Mouse (Mus musculus) heart, adult 10 weeks (tissue): Measurements from ENCODE around the gene Pacs1. TPM values are rescaled to one million over a fixed set of nuclear protein-coding genes. Genes with fewer than 3 reads are reported as not detected.

Source experiments
- polyA plus RNA-seq: library from polyadenylated mRNA; stranded (reverse); fragments of 350-450 nt; fragmentation: Illumina TruSeq; extraction: RNeasy Lipid Tissue Mini Kit (QIAGEN cat#74804); gene quantifications from one replicate; pipeline ENCODE4 v1.2.3, GENCODE M21; 2014; ENCODE audit warnings: low read depth, low replicate concordance

Gene Pacs1
- polyA plus RNA-seq: 19.3 TPM

GRCm38 (mm10) chr19:5272801-5273733 is at the start of gene Pacs1:
Gene Pacs1, minus strand, starts transcription at chr19:5273119.

DNA sequence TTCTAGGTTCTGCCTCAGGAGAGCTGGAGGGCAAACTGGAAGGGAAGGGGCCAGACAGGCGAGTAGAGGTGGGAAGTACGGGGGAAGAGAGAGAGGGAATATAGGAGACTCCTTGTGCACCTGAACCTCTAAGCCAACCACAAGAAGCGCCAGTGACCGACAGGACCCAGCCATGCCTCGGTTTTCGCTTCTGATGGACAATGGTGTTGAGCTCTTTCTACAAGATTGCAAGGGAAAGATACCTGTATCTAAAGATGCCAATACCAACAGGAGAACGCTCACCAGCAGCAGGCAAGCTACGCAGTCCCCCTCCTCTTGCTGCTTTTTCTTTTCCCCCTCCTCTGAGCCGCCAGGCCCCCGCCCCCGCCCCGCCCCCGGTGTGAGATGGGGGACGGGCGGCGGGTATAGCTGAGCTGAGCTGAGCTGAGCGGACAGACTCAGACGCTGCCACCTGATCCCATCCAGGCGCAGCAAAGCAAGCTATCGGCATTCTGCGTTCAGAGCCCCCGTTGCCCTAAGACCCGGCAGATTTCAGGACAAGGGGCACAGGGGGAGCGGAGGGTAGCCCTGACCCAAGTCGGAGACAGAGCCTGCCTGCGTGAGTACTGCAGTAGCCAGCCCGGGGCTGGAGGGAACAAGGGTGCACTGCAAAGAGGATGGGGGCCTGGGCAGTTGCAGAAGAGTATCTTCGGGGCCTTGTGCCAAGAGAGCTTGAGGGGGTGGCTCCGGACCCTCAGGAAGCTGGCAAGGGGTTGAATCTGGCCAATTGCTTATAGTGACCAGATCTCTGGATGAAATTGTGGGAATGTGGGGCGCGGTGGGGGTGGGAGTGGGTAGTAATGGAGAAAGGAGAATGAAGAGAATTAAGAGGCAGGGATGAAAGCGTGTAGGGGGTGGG is 25.2 kb upstream of the Pacs1 start, which contains the start of gene Gal3st3:
Gene Gal3st3 (plus strand): TSS at position 429 of the 898 bp plus-strand sequence.

DNA sequence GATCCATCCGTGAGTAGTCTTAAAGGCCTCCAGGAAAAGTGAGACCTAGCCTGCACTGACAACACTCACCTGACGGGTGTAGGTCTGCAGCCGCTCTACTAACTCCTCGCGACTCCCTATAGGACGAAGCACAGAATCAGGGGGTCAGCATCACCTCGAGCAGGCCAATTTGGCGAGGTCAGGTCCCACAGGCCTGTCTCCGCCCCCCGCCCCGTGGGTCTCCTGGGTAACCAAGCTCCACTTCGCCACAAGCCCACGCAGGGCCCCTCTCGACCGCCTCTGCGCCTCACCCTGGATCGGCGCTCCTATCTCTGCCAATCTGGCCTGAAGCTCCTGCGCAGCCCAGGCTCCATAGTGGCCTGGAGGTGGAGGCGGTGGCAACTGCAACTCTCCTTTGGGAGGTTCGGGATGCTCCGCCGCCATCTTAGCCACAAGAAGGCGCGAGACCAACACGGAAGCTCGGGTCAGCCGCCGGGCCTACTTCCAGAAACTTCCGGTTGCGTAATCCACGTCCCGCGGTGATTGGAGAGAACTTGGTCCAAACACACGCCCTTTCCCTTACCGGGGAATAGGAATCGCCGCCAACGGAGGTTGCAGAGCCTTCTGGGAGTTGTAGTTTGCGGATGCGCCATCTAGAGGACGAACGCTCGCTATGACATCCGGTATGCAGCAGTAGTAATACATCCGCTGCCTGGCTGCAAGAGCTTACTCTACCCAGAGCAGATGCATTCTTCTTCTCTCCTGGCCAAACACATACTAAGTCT is 22.2 kb upstream of the Pacs1 start, which contains the start of gene Sf3b2:
Gene Sf3b2 (minus strand): TSS at position 484 of the 764 bp plus-strand sequence.

DNA sequence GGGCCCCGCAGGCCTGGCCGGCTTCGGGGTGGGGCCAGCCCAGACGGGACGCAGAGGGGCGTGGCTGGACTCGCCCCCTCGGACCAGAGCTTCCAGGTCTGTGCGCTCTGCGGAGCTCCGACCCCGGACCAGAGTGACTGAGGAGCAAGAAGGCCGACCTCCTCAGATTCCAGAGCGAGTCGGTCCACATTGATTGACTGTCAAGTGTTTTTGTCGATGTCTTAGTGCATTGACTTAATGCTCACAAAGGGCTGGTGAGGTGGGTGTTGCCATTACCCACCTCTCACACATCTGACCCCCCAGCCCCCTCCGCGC is 154.6 kb downstream of the Pacs1 start, which contains the start of gene Klc2:
Gene Klc2 (minus strand): TSS at position 177 of the 315 bp plus-strand sequence.

DNA sequence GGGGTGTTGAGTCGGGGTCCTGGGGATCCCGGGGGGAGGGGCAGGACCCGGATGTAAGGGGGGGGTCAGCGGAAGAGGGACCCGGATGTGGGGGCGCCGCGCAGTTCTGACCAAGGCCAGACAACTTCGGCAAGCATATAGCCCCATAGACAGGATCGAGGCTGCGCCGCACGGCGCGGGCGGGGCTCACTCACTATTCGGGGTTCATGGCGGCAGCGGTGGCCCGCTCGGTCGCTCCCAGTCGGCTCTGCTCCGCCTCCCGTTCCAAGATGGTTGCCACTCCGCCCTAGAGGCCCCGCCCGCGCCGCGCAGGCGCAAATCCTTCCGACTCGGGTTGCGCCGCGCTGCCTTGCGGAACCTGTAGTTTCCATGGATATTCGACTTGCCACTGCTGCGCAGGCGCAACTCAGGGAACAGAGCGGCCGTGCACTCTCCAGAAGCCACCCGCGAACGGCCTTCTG is 166.2 kb downstream of the Pacs1 start, which contains the start of gene Rab1b:
Gene Rab1b (minus strand): TSS at position 342 of the 461 bp plus-strand sequence.

DNA sequence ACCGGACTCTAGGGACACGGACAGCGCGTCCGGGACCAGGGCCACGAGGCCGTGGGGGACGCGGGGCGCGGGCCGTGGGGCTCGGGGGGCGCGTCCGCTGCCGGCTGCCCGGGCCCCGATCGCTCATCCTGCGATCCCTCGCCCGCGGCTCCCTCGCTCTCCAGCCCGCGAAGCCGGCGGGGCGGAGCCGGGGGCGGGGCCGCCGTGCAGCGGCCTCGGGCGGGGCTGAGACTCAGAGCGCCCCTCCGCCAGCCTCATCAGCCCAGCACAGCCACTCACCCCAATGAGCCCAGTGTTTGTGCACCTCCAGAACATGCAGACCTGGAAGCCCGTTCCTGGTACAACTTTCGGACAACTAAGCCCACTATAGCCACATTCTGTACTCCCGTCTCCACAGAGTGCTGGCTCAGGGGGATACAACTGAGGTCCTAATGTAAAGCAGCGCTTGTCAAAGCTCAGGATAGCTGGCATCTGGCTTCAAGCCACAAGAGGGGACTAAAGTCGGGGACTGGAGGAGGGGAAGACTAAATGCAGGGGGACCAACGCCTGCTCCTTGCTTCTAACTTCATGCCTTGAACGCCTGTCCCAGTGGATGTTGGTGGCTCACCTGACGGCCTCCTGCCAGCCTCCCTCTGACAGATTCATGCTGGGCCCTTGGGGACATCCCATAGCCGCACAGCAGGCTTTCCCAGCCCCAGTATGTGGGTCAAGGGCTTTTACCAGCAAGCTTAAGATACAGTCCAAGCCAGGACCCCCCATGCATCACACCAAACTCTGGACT is 174.4 kb downstream of the Pacs1 start, which contains the start of gene Cnih2:
Gene Cnih2 (minus strand): TSS at position 159 of the 781 bp plus-strand sequence.

DNA sequence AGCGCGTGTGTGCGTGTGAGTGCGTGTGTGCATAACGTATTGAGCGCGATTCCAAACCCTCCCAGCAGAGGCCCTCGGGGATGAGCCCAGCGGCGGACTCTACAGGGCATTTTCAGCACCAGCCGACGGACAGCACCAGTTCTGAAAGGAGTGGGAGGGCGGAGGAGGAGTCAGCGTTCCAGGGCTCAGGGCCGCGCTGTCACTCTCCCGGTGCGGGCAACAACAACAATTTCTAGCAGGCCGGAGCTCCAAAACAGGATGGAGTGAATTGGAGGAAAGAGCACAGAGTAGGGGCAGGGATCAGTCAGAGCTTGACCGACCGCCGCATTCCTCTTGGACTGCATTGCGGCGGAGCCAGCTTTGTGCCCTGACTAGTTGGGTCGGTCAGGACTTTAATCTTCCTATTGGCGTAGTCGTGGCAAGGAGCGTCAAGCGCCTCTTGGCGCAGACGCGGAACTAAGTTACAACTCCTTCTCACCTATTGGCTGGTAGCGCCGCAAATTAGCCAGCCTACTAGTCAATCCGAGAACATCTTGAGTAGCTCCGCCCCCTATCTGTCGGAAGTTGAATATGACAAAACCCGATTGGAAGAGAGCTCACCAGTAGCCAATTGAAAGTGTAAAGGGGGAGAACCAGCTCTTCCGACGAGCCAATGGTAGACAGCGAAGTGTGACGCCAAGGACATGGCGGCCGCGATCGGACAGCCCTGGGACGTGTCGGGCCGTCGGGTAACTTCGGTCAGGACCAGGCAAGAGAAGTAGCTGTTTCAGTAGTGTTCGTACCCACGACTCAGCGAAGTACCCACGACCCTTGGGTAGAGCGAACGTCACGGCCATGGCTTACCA is 184.8 kb downstream of the Pacs1 start, which contains the start of gene Yif1a:
Gene Yif1a (plus strand): TSS at position 655 of the 845 bp plus-strand sequence.

DNA sequence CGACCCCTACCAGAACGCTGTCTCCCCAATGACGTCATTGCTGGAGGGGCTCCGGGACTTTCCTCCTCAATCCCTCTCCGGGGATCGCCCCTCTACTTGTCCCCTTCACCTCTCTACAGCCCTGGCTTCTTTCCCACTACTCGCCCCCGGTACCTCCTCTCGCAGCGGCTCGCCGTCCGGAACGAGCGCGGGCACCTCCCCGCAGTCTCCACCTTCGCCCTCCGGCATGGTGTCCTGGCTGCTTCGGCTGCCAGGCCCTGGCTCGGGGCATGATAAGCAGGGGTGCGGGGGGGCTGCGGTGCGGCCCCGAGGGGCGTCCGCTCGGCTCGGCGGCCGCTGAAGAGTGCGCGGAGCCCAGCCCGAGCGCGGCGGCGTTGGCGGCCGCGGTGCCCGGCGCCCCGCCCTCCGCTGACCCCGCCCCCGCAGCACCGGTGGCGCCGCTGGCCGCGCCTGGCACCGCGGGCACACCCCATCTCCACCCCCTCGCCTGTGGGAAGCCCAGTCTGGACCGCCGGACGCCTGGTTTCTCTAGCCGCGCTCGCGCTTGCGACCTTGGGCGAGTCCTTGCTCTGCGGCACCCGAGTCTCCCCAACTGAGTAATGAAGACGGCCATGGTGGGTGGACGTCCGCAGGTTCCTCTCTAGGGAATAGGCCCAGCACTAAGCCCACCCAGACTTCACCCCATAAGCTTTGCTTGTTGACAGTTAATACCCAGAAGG is 187.6 kb downstream of the Pacs1 start, which contains the start of gene Tmem151a:
Gene Tmem151a (minus strand): TSS at position 387 of the 719 bp plus-strand sequence.

Other genes with a start within 250 kb of the Pacs1 start
- gene Slc29a2, start 249.3 kb downstream of the Pacs1 start, polyA plus RNA-seq: 14.6 TPM
- gene B4gat1, start 234.3 kb downstream of the Pacs1 start, polyA plus RNA-seq: 42.6 TPM
- gene AC124502.3, start 234.2 kb downstream of the Pacs1 start, polyA plus RNA-seq: 1.0 TPM
- gene Brms1, start 231.8 kb downstream of the Pacs1 start, polyA plus RNA-seq: 19.7 TPM
- 1.7 TPM for gene Rin1, start 222.6 kb downstream of the Pacs1 start, polyA plus RNA-seq
- gene Cd248, start 205.0 kb downstream of the Pacs1 start, polyA plus RNA-seq: 10.5 TPM
- 2.0 TPM for gene Tmem151a, start 187.6 kb downstream of the Pacs1 start, polyA plus RNA-seq
- gene Yif1a, start 184.6 kb downstream of the Pacs1 start, polyA plus RNA-seq: 90.7 TPM
- 0.34 TPM for gene Cnih2, start 174.6 kb downstream of the Pacs1 start, polyA plus RNA-seq
- 163 TPM for gene Rab1b, start 166.0 kb downstream of the Pacs1 start, polyA plus RNA-seq
- gene Klc2, start 154.6 kb downstream of the Pacs1 start, polyA plus RNA-seq: 41.4 TPM
- gene Sf3b2, start 22.3 kb upstream of the Pacs1 start, polyA plus RNA-seq: 111 TPM
- 16.3 TPM for gene Gal3st3, start 25.2 kb upstream of the Pacs1 start, polyA plus RNA-seq
- not detected for gene Catsper1, start 62.6 kb upstream of the Pacs1 start, polyA plus RNA-seq
- 5.7 TPM for gene Cst6, start 76.5 kb upstream of the Pacs1 start, polyA plus RNA-seq
- 23.0 TPM for gene Eif1ad, start 93.6 kb upstream of the Pacs1 start, polyA plus RNA-seq
- 122 TPM for gene Banf1, start 94.0 kb upstream of the Pacs1 start, polyA plus RNA-seq
- 43.7 TPM for gene Sart1, start 115.6 kb upstream of the Pacs1 start, polyA plus RNA-seq
- gene Tsga10ip, start 129.4 kb upstream of the Pacs1 start, polyA plus RNA-seq: not detected
- 391 TPM for gene Drap1, start 151.9 kb upstream of the Pacs1 start, polyA plus RNA-seq
- gene AI837181, start 152.0 kb upstream of the Pacs1 start, polyA plus RNA-seq: 33.9 TPM
- not detected for gene Fosl1, start 174.4 kb upstream of the Pacs1 start, polyA plus RNA-seq
- 6.9 TPM for gene Ccdc85b, start 184.8 kb upstream of the Pacs1 start, polyA plus RNA-seq
- 44.4 TPM for gene Fibp, start 187.5 kb upstream of the Pacs1 start, polyA plus RNA-seq
- not detected for gene Ctsw, start 195.4 kb upstream of the Pacs1 start, polyA plus RNA-seq
- gene Efemp2, start 200.8 kb upstream of the Pacs1 start, polyA plus RNA-seq: 14.6 TPM
- gene Mus81, start 215.3 kb upstream of the Pacs1 start, polyA plus RNA-seq: 33.4 TPM
- gene Cfl1, start 217.3 kb upstream of the Pacs1 start, polyA plus RNA-seq: 173 TPM
- 1.8 TPM for gene 1700020D05Rik, start 230.7 kb upstream of the Pacs1 start, polyA plus RNA-seq
- 10.1 TPM for gene Snx32, start 237.4 kb upstream of the Pacs1 start, polyA plus RNA-seq